Mouse (Mus musculus) granulocyte monocyte progenitor cell, adult 5-6 weeks (primary cell): ENCODE data around the gene AI854703. TPM values are rescaled to one million over a fixed set of nuclear protein-coding genes. Genes with fewer than 3 reads are reported as not detected.
A peak's percentile ranks its signal among the peaks of the same experiment; 100 is the strongest.

ENCODE experiments used
- ATAC-seq: replicated peaks from 2 replicates; pipeline ENCODE4 v1.8.0; 2016; ENCODE audit warnings: mild to moderate bottlenecking, moderate TSS enrichment, inconsistent platforms; ENCODE audit not compliant: poor library complexity, severe bottlenecking
- total RNA-seq, 2 experiments: library from RNA; stranded (forward) in 1 of 2; stranded (reverse) in 1 of 2; fragments of 200-712, 200-1000 nt in 1 of 2; fragments of >200 nt in 1 of 2; fragmentation: Nextera tagmentation in 1 of 2; gene quantifications; 2 replicates each; pipeline ENCODE4 v1.2.3; 2014 to 2017

Gene AI854703
- total RNA-seq, 2 experiments from 2014 or later = 0.05 TPM; not detected in 1

- no peak for ATAC-seq
These were observed 21.0 kb downstream of the AI854703 start for GRCm38 (mm10) chr6:48647611-48648010.

GRCm38 (mm10) chr6:48648779-48649178, 22.2 kb downstream of the AI854703 start:
- ATAC-seq = no peak

GRCm38 (mm10) chr6:48650041-48650440, 23.5 kb downstream of the AI854703 start:
- ATAC-seq = no peak

GRCm38 (mm10) chr6:48658721-48659120, 32.2 kb downstream of the AI854703 start:
- no peak for ATAC-seq

GRCm38 (mm10) chr6:48664750-48665149, 38.2 kb downstream of the AI854703 start:
- no peak for ATAC-seq

GRCm38 (mm10) chr6:48665471-48665870, 38.9 kb downstream of the AI854703 start:
- no peak for ATAC-seq

GRCm38 (mm10) chr6:48666159-48666586, 39.6 kb downstream of the AI854703 start:
- no peak for ATAC-seq

GRCm38 (mm10) chr6:48668022-48668421, 41.5 kb downstream of the AI854703 start:
- peak; percentile 76 for ATAC-seq

- no peak for ATAC-seq
These were observed 42.9 kb downstream of the AI854703 start for GRCm38 (mm10) chr6:48669446-48669969.

- no peak for ATAC-seq
These were observed 47.9 kb downstream of the AI854703 start for GRCm38 (mm10) chr6:48674291-48675058.

- ATAC-seq = no peak
These were observed 48.9 kb downstream of the AI854703 start for GRCm38 (mm10) chr6:48675400-48675930.

- ATAC-seq = peak; percentile 61
These were observed 49.6 kb downstream of the AI854703 start, which contains the start of gene Gimap9 for GRCm38 (mm10) chr6:48675931-48676859. TSS of gene Gimap9 (plus strand) at chr6:48676129.

GRCm38 (mm10) chr6:48676860-48677415, 50.4 kb downstream of the AI854703 start:
- no peak for ATAC-seq

- no peak for ATAC-seq
These were observed 51.2 kb downstream of the AI854703 start for GRCm38 (mm10) chr6:48677492-48678345.

- peak; percentile 47 for ATAC-seq
These were observed 51.8 kb downstream of the AI854703 start for GRCm38 (mm10) chr6:48678391-48678790.

- no peak for ATAC-seq
These were observed 53.1 kb downstream of the AI854703 start for GRCm38 (mm10) chr6:48679701-48680100.

- ATAC-seq = no peak
These were observed 53.9 kb downstream of the AI854703 start for GRCm38 (mm10) chr6:48680421-48680820.

GRCm38 (mm10) chr6:48681472-48682090, 55.0 kb downstream of the AI854703 start:
- ATAC-seq = no peak

- ATAC-seq = no peak
These were observed 55.7 kb downstream of the AI854703 start for GRCm38 (mm10) chr6:48682271-48682670.
